Mouse (Mus musculus) mouse embryonic stem cell (cell line): ENCODE results near the gene Sec11a.
"Not testable (repeated sequence)": the region's sequence is repeated elsewhere in the genome, so short reads cannot be mapped to it uniquely, and the experiment has no call there.

ENCODE experiments used
- in situ Hi-C, 2 experiments: fragments of 300-500 bp; cut with MboI; formaldehyde crosslinking; loops; 1 replicate in 1 of 2; 3 replicates in 1 of 2; pipeline ENCODE4 v1.14.3; 2019 to 2020; ENCODE audit warnings: low sequenced_read_pairs in 2 of 2, low pct_unique_long_range_greater_than_20kb in 1 of 2, mixed read lengths in 1 of 2; ENCODE audit not compliant: unreplicated experiment in 1 of 2

Sec11a gene

DNA sequence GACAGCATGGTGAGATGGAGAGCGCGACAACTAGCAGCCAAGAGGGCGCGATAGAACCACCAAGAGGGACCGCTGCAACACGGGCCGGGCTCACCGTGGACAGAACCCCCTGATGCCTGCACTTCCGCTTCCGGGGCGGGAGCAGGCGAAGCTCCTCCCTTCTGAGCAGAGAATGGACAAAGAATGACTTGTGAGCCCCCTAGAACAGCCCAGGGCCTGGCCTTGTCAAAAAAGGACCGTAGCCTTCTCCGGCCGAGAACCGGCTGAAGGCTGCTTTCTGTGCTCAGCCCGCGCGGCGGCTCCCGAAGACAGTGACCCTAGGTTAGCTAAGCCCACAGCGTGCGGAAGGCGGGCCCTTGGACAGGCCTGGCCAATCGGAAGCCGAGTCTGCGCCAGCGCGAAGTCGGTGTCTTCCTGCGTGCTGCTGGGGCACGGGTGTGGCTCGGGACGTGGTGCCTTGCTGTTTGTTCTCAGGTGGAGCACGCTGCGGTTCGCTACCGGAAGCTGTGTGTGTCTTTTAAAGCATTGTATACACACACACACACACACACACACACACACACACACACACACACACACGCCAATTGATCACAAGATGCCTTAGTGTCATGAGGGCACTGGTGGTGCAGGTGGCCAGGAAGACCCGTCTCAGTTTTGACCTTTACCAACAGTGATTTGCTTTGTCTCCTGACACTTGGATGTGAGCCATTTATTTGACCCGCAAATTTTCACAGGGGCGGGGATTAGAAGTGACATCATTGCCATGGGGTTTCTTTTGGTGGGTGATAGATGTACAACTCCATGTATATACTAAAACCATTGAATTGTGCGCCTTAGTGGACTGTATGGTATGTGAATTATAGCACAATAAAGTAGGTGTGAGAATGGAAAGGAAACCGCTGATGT lies at the start of gene Sec11a:
TSS of gene Sec11a (minus strand) at position 336 of the 906 bp plus-strand sequence.
- in situ Hi-C loops, result no loop called here

DNA sequence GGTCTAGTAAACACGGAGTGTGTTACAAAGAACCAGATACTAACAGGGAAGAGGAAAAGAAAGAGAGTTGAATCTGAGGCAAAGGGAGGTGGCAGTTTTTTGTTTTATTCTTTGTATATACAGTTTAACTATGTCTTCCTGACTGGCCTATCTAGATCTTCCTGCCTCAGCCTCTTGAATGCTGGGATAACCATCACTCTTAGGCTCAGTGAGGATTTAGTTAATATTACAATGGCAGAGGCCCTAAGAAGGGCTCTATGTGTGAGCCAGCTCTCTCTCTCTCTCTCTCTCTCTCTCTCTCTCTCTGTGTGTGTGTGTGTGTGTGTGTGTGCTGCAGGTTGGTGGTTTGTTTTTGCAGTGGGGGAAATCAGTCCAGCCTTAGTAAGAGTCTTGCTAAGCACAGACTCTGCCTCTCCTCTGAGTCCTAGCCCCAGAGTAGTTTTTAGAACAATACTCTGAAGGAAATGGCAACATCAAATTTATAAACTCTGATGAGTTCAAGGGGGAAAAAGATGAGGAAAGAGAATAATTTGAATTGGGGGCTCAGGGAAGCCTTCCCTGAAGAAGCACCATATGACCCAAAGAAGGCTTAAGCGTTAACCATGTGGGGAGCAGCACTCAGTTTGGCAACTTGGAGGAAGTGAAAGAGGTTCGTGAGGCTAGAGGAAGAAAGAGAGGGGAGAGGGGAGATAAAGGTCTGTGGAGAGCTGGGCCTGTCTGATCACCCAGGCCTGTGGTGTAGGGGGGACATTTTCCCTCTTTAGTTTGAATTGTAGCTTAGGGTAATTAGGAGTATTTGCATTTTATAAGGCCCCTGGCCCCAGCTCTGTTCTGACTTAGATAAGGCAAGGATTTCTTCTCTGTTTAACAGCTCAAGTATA lies 47.9 kb upstream of the Sec11a start:
- in situ Hi-C loops, result no loop called here

DNA sequence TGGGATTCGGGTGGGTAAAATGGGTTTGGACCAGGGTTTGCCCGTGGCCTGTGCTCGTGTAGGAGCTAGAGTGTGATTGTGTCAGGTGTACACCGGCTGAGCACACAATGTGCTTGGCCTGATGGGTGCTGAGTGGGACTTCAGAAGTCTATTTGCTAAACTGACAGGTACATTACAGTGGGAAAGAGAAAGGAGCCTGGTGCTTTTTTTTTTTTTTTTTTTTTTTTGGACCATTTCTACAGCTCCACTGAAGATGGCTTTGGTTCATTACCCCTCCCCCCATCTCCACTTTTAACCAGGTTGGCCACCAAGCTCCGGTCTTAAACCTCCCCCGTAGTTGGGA lies 47.1 kb upstream of the Sec11a start:
- in situ Hi-C loops, result no loop called here

DNA sequence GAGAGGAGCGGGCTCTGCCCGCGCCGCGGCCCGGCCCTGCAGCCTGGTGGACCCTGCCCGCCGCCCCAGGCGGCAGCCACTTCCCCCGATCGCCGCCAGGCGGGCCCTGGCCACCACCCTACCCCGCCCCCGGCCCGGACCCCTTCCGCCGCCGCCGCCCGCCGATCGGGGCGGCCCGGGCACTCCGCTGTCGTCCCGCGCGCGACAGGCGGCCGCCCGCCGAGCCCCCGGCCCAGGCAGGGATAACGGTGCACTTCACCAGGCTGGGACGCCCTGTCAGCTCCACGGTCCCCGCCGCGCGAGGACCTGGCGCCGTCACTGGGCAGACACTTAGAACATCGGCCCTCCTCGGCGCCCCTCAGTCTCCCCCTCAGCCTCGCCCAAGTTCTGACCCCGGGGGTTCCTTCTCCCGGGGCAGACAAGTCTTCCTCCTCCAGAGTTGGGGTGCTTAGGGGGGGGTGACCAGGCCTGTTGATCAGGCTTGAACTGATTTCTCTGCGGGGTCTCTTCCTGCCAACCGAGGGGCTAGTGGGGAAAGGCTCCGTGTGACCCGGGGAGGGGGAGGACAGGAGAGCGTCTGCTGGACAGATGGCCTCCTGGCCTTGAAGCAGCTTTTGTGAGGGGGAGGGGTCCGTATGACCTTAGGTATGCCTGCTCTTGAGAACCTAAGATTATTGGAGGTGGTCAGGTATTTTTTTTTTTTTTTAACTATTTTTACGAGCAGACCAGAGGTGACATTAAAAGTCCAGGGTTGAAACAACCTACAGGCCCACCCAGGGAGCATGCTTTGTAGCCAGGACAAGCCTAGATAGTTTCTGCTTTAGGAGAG lies 46.5 kb upstream of the Sec11a start:
- in situ Hi-C loops, result no loop called here

DNA sequence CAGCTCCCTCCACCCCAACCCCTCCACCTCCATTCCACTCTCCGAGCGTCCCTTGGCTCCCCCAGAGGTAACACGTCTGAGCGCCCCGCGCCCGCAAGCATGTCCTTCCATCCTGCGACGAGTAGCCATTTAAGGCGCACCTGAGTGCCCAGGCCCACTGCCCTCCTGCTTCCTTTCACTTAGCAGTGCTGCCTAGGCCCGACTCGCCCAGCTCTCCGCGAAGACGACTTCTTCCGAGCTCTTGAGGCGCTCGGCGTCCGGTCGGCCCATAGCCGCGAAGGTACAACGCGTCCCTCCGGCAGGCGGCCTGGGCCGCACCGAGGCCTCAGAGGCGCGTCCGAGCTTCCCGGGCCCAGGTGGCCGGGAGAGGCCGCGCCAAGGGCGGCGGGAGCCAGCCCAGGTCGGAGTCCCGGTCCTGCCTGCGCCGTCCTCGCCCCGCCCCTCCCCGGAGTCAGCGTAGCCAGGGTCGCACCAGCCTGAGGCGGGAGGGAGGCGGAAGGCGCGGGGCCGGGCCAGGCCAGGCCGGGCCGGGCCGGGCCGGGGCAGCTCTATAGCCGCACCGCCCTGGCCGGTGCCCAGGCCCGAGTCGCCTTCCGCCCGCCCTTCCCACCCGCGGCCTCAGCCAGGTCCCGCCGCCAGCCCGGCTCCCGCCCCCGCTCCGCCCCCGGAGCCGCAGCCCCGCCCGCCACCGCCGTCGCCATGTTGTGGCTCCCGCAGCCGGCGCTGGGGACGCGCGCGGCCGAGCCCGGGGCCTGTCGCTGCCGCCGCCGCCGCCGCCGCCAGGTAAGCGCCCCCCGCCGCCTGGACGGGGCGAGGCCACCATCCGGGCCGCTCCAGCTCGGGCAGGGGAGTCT lies 45.6 kb upstream of the Sec11a start, which contains the start of gene Zfp592:
TSS of gene Zfp592 (plus strand) at position 702 of the 854 bp plus-strand sequence.
- in situ Hi-C loops, result no loop called here

DNA sequence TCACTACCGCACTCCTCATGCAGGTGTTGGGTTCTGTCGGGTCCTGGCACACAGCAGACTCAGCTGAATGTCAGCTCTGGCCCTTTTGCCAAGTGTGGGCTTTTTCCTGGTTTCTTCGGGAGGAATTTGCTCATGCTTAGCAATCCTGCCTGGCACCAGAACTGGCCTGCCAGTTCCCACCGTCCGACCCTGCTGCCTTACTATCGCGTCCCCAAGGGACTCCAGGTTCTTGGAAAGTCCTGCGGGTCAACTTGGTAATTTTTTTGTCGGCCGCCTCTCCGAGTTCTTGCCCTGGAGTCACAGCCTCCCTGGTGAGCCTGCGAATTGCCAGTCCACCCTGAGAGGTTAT lies 45.0 kb upstream of the Sec11a start:
- in situ Hi-C loops, result no loop called here

DNA sequence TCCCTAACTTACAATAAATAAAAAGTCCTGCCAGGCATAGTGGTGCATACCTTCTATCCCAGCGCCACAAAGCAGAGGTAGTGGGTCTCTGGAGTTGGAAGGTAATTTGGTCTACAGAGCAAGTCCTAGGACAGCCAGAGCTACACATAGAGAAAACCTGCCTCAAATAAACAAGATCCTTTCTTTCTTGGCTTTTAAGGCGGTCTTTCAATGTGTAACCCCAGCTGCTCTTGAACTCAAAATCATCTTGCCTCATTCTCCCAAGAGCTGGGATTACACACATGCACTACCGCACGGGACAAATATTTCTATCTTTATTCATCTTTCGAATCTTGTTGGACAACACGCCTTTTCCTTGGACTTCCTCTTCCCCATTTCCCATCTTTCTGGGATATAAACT lies 44.5 kb upstream of the Sec11a start:
- in situ Hi-C loops, result no loop called here

DNA sequence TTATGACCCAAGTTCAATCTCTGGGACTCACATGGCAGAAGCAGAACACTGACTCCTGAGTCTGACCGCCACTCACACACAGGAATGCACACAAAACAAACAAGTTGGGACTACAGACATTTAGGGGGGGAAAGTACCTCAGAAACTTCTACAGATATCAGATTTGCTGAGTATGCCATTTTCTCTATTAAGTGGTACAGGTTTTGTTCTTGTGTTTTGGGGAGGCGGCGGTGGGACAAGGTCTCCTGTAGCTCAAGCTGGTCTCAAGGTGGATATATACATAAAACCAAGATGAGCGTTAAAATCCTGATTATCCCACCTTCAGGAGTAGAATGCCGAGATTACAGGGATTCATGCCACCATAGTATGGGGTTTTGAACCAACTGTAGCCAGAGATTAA lies 44.0 kb upstream of the Sec11a start:
- in situ Hi-C loops, result no loop called here

DNA sequence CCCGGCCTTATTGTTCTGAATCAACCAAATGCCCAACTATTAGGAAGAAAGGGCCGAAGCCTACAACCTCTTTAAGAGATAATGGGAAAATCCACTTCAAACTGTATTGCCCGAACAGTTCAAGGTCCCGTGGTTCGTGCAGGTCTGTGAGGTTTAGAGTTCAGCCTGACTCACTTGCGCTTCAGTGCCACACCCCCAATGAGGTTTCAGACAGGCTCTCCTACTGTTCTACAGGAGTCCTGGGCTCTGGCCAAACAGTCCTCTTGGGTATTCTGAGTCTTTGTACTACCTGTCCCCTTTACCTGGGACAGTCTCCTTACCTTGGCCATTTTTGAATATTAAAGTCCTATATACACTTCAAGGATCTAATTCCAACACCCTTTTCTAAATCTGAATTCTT lies 42.7 kb upstream of the Sec11a start:
- in situ Hi-C loops, result no loop called here

DNA sequence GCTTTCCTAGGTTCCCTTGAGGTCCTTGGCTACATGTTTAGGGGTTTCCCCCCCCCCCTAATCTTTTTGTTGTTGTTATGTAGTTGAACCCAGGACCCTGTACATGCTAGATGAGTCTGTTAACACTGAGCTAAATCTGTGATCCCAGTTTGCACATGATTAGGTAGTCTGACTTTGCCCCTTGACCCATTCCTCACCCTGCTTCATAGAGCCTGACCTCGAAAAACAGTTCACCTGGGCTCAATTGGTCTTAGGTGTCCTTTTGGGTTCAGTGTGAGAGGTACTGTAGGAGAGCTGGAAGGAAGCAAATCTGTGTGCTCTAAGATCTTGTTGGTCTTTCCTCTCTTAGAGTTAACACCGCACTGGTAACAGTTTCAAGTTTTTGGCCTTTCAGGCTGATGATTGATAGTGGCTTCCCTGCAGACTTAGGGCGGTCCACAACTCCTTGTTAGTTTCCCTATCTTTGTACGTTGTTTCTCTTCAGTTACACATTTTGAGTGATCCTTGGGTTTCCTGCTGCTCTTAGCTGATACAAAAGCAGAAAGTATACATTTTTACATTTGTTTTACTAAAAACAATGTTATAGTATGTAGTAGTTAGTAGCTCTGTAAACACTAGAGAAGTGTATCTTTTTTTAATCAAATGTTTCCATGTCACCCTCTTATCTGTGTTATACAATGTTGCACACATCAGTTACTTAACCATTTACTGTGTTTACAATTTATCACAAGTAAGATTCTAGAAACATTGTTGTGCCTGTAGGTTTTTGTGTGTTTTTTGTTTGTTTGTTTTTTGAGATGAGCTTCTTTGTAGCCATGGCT lies 40.4 kb upstream of the Sec11a start:
- in situ Hi-C loops, result no loop called here

DNA sequence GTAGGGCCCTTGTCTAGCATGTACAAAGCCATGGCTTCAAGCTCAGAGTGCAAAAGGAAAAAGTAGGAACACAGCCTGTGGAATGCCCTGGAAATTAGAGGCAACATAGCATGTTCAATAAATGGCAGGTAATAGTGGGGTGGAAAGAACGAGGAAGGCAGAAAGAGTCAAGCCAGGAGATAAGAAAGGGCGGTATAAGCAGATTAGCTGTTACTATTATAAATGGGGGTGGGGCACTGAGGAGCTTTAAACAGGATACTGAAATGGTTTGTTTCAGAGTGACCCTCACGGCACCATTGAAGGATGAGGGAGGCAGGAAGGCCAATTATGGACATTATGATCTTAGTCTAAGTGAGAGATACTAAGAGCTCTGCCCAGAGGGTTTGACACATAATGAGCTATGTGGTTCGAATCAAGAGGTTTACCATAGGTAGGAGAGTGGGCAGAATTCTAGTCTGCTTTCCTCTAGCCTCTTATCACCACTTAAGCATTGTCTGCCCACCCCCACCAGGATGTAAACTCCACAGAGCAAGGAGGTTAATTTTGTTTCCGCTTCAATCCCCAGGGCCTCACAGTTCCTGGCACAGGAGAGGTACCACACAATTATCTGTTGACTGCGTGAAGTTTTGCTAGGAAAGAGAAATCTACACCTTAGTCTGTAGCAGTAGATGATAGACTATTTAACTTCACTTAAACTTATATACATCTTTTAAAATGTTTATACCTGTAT lies 39.0 kb upstream of the Sec11a start:
- in situ Hi-C loops, result no loop called here

DNA sequence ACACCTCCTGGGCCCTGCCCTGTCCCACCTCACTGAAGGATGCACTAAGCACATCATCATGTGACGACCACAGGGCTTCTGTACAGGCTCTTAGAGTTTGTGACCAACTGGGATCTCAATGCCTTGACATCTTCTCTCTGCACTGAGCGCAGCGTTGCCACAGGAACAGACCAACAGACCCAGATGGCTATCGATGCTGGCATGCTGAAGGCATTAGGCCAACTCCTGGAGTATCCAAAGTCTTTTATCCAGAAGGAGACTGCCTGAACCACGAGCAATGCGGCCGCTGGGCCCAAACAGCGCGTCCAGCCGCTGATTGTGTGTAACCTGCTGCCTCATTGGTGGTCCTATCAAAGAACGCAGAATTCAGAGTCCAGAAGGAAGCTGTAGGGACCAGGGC lies 33.0 kb upstream of the Sec11a start:
- in situ Hi-C loops, result no loop called here

DNA sequence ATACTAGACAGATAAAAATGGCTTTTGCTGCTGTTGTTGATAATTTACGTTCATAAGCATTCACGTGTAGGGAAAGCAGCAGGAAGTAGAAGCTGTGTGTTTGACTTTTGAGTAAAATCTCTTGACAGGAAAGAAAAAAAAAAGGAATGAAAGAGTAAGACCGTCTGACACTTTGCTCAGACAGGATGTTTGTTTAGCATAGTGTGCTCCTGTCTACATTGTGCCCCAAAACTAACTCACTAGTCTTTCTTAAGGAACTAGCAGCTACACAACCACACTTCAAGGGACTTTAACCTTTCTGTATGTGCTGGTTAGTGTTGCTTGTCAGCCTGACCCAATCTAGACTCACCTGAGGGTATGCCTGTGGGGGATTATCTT lies 26.0 kb upstream of the Sec11a start:
- in situ Hi-C loops, result not testable (repeated sequence)

DNA sequence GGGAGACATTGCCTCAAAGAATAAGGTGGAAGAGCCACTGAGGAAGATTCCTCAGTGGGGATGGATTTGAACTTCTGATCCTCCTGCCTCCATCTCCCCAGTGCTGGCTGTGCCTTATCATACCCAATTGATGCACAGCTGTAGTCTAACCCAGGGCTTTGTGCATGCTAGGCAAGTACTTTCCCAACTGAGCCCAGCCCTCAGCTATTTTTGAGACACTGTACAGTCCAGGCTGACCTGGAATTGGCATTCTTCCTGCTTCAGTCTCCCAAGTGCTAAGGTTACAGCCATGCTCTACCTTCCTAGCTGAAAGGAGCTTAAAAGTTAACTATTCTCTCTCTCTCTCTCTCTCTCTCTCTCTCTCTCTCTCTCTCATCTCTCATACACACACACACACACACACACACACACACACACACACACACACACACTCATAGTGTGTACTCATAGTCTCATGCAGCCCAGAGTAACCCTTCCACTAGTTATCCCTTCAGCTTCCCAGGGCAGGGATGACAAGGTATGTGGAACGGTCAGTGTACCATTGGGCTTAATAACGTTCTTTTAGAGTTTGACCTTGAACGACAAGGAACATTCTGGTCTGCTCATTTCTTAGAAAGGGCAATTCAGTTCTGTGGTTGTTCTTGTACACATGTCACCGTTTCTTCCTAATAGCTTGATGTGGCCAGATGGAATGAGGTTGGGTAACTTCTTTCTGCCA lies 25.5 kb upstream of the Sec11a start:
- in situ Hi-C loops, result not testable (repeated sequence)

DNA sequence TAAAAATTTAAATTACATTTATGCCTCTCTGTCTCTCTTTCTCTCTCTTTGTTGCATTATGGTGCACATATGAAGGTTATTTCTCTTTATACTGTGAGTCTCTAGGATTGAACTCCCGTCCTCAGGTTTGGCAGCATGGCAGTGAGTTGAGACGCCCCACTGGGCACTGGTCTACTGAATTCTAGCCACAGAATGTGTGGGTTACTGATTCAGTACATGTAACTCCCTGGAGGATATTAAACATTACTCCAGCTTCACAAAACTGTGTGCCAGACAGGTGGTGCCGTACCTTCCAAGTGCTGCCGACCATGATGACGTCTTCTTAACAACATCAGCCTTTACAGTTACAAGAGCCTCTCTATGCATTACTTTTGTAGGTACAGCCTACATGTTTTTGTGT lies 24.5 kb upstream of the Sec11a start:
- in situ Hi-C loops, result no loop called here

DNA sequence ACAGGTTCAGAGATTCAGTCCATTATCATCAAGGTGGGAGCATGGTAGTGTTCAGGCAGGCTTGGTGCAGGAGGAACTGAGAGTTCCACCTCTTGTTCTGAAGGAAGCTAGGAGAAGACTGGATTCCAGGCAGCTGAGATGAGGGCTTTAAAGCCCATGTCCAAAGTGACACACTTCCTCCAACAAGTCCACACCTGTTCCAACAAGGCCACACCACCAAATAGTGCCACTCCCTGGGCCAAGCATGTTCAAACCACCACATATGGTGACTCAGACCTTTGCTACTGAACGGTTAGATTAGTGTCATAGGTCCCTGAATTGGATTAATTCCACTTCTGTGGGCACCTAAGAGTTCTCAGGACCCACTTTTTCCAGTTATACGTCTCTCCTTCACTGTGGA lies 23.8 kb upstream of the Sec11a start:
- in situ Hi-C loops, result no loop called here
